Mouse (Mus musculus): Measurements from ENCODE around the gene Filip1l. TPM values are rescaled to one million over a fixed set of nuclear protein-coding genes. Genes with fewer than 3 reads are reported as not detected.
"Not testable (repeated sequence)": the region's sequence is repeated elsewhere in the genome, so short reads cannot be mapped to it uniquely, and the experiment has no call there.

The Filip1l gene
- polyA plus RNA-seq, 1 experiment from 2014 or later = 32.6 TPM

DNA sequence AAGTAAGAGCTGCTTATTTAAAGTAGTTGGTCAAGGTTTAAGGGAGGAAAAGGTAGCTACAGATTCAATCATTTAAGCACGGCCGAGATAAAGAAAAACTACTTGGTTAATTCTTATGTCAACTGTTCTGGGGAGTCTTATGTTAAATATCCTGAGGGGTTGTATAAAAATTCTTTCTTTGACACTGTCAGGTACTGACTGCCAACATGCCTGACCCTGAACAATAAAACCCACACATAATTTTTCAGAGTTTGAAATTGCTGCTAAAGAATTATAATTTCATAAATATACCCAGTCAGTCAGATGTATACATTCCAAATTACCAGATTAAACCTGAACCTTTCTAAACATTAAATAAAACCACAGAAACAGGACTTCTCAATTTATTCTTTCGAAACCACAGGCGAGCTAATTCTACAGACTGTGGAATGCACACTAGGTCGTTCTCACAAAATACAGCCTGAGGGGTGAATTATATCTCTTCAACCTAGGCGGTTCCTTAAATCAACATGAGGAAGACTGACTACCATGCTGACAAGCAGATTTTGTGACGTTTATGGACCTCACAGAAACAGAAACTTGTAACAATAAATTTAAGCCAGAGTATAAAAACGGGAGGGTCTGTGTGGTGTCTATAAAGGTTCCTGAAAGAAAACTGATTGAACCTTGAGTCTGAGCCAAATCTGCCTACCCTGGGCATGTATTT lies 30.5 kb downstream of the Filip1l start:
- H3K9ac ChIP-seq (ENCODE audit: low read length) = no peak overlapping the region
- peaks cover 6% of the 10 kb centered on the region for H3K4me1 ChIP-seq (replicated peaks; ENCODE audit: control insufficient read depth, insufficient read depth, low read length)
- no peak overlapping the region for H3K27ac ChIP-seq (ENCODE audit: low read length)
- H3K9me3 ChIP-seq (ENCODE audit: control insufficient read depth, low read length) = no peaks in the 10 kb centered on the region
- no peak overlapping the region for H3K4me3 ChIP-seq (ENCODE audit: low read length)
- H3K36me3 ChIP-seq (ENCODE audit: control insufficient read depth, insufficient read depth, low read length) = no peaks in the 10 kb centered on the region
- ATAC-seq (ENCODE audit: low read depth) = no peak
- H3K27me3 ChIP-seq (ENCODE audit: control insufficient read depth, insufficient read depth, low read depth, low read length) = no peaks in the 10 kb centered on the region
- H3K4me2 ChIP-seq (ENCODE audit: low read depth, low read length) = no peak overlapping the region
- WGBS = 48% methylated on average over 8 of the region's 8 CpGs

DNA sequence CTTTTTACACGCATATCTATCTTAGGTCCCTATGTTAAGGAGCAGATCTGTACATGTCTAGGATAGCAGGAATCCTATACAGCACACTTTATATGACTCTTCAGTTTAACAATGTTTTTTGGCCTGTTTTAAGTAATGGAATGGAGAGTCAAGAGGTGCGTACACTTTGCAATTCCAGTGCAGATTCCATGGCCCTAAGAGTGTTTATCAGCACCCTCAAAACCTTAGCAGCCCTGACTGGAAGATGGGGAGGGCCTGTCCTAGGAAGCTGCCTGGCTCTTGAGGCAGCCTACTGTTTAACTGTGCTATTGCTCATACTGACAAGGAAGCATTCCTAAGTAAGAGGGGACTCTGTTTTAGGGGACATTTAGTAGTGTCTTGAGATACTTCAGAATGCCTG lies 31.4 kb downstream of the Filip1l start:
- peaks cover 6% of the 10 kb centered on the region for H3K4me1 ChIP-seq (replicated peaks; ENCODE audit: control insufficient read depth, insufficient read depth, low read length)
- H3K27ac ChIP-seq (ENCODE audit: low read length) = no peak overlapping the region
- 65% methylated on average over 2 of the region's 2 CpGs for WGBS
- no peaks in the 10 kb centered on the region for H3K36me3 ChIP-seq (ENCODE audit: control insufficient read depth, insufficient read depth, low read length)
- H3K4me3 ChIP-seq (ENCODE audit: low read length) = no peak overlapping the region
- H3K27me3 ChIP-seq (ENCODE audit: control insufficient read depth, insufficient read depth, low read depth, low read length) = no peaks in the 10 kb centered on the region
- H3K9me3 ChIP-seq (ENCODE audit: control insufficient read depth, low read length) = no peaks in the 10 kb centered on the region
- no peak for ATAC-seq (ENCODE audit: low read depth)
- H3K9ac ChIP-seq (ENCODE audit: low read length) = no peak overlapping the region
- H3K4me2 ChIP-seq (ENCODE audit: low read depth, low read length) = no peak overlapping the region

DNA sequence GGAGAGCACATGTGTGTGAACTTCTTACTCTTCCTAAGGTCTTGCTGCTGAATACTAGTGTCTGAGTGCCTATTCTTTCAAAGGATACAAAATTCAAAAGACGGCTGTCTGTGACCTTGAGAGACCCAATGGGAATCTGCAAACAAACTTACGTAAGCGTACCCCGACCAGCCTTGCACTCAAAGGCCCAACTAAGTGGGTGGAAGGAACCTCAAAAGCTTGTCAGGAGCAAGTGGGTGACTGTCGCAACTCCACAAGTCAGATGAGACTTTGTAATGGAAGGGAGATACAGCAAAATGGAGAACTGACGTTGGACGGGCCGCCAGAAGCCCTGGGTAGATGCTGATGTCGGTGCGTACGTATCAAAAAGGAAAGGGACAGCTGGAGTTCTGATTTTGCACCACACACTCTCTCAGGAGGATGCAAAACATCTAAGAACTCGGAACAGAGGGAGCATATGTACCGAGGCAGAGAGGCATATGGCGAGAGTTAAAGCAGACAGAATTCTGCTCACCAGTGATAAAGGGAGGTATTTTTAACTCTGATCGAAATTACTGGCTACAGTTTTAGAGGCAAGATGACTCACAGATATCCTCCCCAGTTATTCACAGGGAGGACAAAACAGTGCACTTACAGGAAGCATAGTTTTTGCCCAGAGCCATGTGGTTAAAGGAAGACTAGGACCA lies 36.8 kb downstream of the Filip1l start:
- Histone ChIP-seq H3K4me3 (ENCODE audit: low read length) (no peak overlapping the region), H3K4me1 (replicated peaks; ENCODE audit: control insufficient read depth, insufficient read depth, low read length) (0 out of 2 replicates have a peak, but pooled peaks cover 2% of the 10 kb centered on the region), H3K27me3 (ENCODE audit: control insufficient read depth, insufficient read depth, low read depth, low read length) (no peaks in the 10 kb centered on the region), H3K4me2 (ENCODE audit: low read depth, low read length) (no peak overlapping the region), H3K9me3 (ENCODE audit: control insufficient read depth, low read length) (no peaks in the 10 kb centered on the region), H3K9ac (ENCODE audit: low read length) (no peak overlapping the region), H3K27ac (ENCODE audit: low read length) (no peak overlapping the region), H3K36me3 (ENCODE audit: control insufficient read depth, insufficient read depth, low read length) (no peaks in the 10 kb centered on the region)
- ATAC-seq (ENCODE audit: low read depth) = no peak
- 81% methylated on average over 15 of the region's 15 CpGs for WGBS

DNA sequence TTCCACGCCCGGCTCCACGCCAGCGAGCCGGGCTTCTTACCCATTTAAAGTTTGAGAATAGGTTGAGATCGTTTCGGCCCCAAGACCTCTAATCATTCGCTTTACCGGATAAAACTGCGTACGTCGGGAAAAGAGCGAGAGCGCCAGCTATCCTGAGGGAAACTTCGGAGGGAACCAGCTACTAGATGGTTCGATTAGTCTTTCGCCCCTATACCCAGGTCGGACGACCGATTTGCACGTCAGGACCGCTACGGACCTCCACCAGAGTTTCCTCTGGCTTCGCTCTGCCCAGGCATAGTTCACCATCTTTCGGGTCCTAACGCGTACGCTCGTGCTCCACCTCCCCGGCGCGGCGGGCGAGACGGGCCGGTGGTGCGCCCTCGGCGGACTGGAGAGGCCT lies 38.3 kb downstream of the Filip1l start:
- not testable (repeated sequence) for H3K4me3 ChIP-seq (ENCODE audit: low read length); H3K36me3 ChIP-seq (ENCODE audit: control insufficient read depth, insufficient read depth, low read length); H3K4me1 ChIP-seq (replicated peaks; ENCODE audit: control insufficient read depth, insufficient read depth, low read length); H3K27me3 ChIP-seq (ENCODE audit: control insufficient read depth, insufficient read depth, low read depth, low read length); H3K27ac ChIP-seq (ENCODE audit: low read length); H3K4me2 ChIP-seq (ENCODE audit: low read depth, low read length); ATAC-seq (ENCODE audit: low read depth); H3K9me3 ChIP-seq (ENCODE audit: control insufficient read depth, low read length); H3K9ac ChIP-seq (ENCODE audit: low read length)
- WGBS = 26% methylated on average over 24 of the region's 39 CpGs

DNA sequence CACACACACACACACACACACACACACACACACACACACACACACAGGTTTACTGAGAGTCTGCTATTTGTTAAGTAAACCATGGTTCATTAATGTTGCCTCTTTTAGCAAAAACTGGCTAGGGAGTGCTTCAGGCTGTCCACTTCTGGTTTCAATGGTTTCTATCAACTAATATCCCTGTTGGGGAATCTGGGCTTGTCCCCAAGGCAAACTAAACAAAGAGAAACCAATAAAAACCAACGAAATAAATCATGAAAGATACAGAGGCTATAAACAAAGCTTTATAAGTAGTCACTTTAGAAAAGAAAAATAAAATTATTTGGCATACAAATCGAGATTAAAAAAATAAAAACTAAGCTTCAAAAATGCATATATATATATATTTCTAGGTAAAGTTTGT lies 39.6 kb downstream of the Filip1l start:
- Histone ChIP-seq H3K4me1 (replicated peaks; ENCODE audit: control insufficient read depth, insufficient read depth, low read length) (0 out of 2 replicates have a peak, but pooled peaks cover 2% of the 10 kb centered on the region), H3K27me3 (ENCODE audit: control insufficient read depth, insufficient read depth, low read depth, low read length) (no peaks in the 10 kb centered on the region), H3K9me3 (ENCODE audit: control insufficient read depth, low read length) (no peaks in the 10 kb centered on the region), H3K4me3 (ENCODE audit: low read length) (no peak overlapping the region), H3K9ac (ENCODE audit: low read length) (no peak overlapping the region), H3K4me2 (ENCODE audit: low read depth, low read length) (no peak overlapping the region), H3K27ac (ENCODE audit: low read length) (no peak overlapping the region), H3K36me3 (ENCODE audit: control insufficient read depth, insufficient read depth, low read length) (no peaks in the 10 kb centered on the region)
- 58% methylated on average over 2 of the region's 2 CpGs for WGBS
- ATAC-seq (ENCODE audit: low read depth) = no peak

GRCm38 (mm10) chr16:57393161-57393560 lies 40.3 kb downstream of the Filip1l start:
- H3K9me3 ChIP-seq (ENCODE audit: control insufficient read depth, low read length) = no peaks in the 10 kb centered on the region
- 0 out of 2 replicates have a peak, but pooled peaks cover 2% of the 10 kb centered on the region for H3K4me1 ChIP-seq (replicated peaks; ENCODE audit: control insufficient read depth, insufficient read depth, low read length)
- ATAC-seq (ENCODE audit: low read depth) = no peak
- WGBS = 40% methylated on average over 11 of the region's 11 CpGs
- H3K4me3 ChIP-seq (ENCODE audit: low read length) = peak overlapping the region; percentile 12; the same call in 1 of the 2 replicates
- H3K27me3 ChIP-seq (ENCODE audit: control insufficient read depth, insufficient read depth, low read depth, low read length) = no peaks in the 10 kb centered on the region
- peak overlapping the region; percentile 30 for H3K4me2 ChIP-seq (ENCODE audit: low read depth, low read length)
- H3K9ac ChIP-seq (ENCODE audit: low read length) = peak overlapping the region; percentile 32; the same call in 1 of the 2 replicates
- H3K36me3 ChIP-seq (ENCODE audit: control insufficient read depth, insufficient read depth, low read length) = no peaks in the 10 kb centered on the region
- H3K27ac ChIP-seq (ENCODE audit: low read length) = peak overlapping the region; percentile 47

DNA sequence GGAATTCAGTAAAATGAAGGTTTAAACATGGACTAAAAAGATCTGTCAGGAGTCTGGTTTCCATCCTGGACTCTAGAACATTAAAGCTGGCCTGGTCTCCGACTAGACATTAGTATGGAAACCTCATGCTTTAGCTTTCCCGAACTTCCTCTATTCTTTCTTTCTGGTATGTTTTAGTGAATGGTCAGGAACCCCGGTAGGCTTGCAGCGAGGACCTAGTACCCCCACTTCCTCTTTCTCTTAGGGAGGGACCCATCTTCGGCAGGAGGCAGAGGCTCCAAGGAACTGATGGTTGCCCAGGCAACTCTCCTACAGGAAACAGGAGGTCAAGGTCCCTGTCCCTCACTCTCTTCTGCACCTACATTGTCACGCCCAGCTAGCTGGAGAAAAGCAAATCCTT lies 43.4 kb downstream of the Filip1l start:
- no peaks in the 10 kb centered on the region for H3K27me3 ChIP-seq (ENCODE audit: control insufficient read depth, insufficient read depth, low read depth, low read length)
- no peak for ATAC-seq (ENCODE audit: low read depth)

DNA sequence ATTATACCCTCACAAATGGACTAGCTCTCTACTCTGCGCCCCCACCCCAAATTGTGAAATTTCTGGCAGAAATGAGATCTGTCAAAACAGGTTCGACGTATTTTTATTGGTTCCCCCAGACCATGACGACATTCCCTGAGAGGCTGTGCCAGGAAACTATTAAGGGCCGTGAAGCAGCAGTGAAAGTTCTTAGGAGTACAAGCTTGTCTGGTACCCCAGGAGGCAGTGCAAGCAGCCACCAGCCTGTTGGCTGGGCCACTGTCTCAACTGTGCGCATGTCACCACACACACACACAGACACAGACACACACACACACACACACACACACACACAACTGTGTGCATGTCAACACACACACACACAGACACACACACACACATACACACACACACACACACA lies 45.0 kb downstream of the Filip1l start:
- 58% methylated on average over 6 of the region's 6 CpGs for WGBS
- ATAC-seq (ENCODE audit: low read depth) = no peak

More for the DNA sequence above, 43.4 kb downstream of the Filip1l start:
- H3K9me3 ChIP-seq (ENCODE audit: control insufficient read depth, low read length) = no peaks in the 10 kb centered on the region
- H3K4me2 ChIP-seq (ENCODE audit: low read depth, low read length) = no peak overlapping the region
- peaks cover 2% of the 10 kb centered on the region for H3K4me1 ChIP-seq (replicated peaks; ENCODE audit: control insufficient read depth, insufficient read depth, low read length)
- H3K4me3 ChIP-seq (ENCODE audit: low read length) = no peak overlapping the region
- no peak overlapping the region for H3K27ac ChIP-seq (ENCODE audit: low read length)
- H3K36me3 ChIP-seq (ENCODE audit: control insufficient read depth, insufficient read depth, low read length) = no peaks in the 10 kb centered on the region
- H3K9ac ChIP-seq (ENCODE audit: low read length) = no peak overlapping the region
- 62% methylated on average over 6 of the region's 6 CpGs for WGBS

GRCm38 (mm10) chr16:57398387-57399214 lies 45.7 kb downstream of the Filip1l start:
- no peak overlapping the region for H3K4me3 ChIP-seq (ENCODE audit: low read length)
- no peak overlapping the region for H3K27ac ChIP-seq (ENCODE audit: low read length)
- 0 out of 2 replicates have a peak, but pooled peaks have one; percentile 24 for ATAC-seq (ENCODE audit: low read depth)
- H3K36me3 ChIP-seq (ENCODE audit: control insufficient read depth, insufficient read depth, low read length) = no peaks in the 10 kb centered on the region
- H3K9me3 ChIP-seq (ENCODE audit: control insufficient read depth, low read length) = no peaks in the 10 kb centered on the region
- H3K4me2 ChIP-seq (ENCODE audit: low read depth, low read length) = no peak overlapping the region
- 48% methylated on average over 18 of the region's 18 CpGs for WGBS
- peaks cover 17% of the 10 kb centered on the region for H3K4me1 ChIP-seq (replicated peaks; ENCODE audit: control insufficient read depth, insufficient read depth, low read length)
- H3K27me3 ChIP-seq (ENCODE audit: control insufficient read depth, insufficient read depth, low read depth, low read length) = no peaks in the 10 kb centered on the region
- H3K9ac ChIP-seq (ENCODE audit: low read length) = no peak overlapping the region

More for the DNA sequence above, 45.0 kb downstream of the Filip1l start:
- no peak overlapping the region for H3K27ac ChIP-seq (ENCODE audit: low read length)
- no peak overlapping the region for H3K4me2 ChIP-seq (ENCODE audit: low read depth, low read length)
- no peaks in the 10 kb centered on the region for H3K27me3 ChIP-seq (ENCODE audit: control insufficient read depth, insufficient read depth, low read depth, low read length)
- H3K4me3 ChIP-seq (ENCODE audit: low read length) = no peak overlapping the region
- H3K36me3 ChIP-seq (ENCODE audit: control insufficient read depth, insufficient read depth, low read length) = no peaks in the 10 kb centered on the region
- H3K9me3 ChIP-seq (ENCODE audit: control insufficient read depth, low read length) = no peaks in the 10 kb centered on the region
- no peak overlapping the region for H3K9ac ChIP-seq (ENCODE audit: low read length)
- H3K4me1 ChIP-seq (replicated peaks; ENCODE audit: control insufficient read depth, insufficient read depth, low read length) = peaks cover 12% of the 10 kb centered on the region
